Mouse (Mus musculus) CD4-positive helper T cell, adult 2 months (primary cell): ENCODE results near the gene Glt1d1.

Source experiments
- DNase-seq: peaks from one replicate; pipeline ENCODE4 v3.0.0-alpha.2; 2012; ENCODE audit warnings: low read depth, missing footprints, low spot score

Gene Glt1d1

DNA sequence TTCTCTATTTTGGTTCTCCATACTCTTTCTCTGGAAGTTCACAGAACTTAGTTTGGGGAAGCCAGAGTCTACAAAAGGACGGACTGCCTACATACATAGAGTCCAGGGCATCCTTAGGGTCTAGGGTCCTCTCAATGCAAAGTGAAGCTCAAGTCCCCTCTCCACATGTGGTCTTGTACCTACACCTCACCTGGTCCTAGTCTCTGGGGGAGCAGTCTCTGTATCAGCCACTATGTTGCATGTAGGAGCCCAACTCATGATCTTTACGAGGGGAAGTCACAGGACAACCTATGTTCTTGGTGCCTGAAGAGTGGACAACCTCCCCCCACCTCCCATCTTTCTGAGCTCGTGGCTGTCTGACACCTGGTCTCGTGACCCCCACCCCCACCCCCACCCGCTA, 391 bp upstream of the Glt1d1 start:
- no peak for DNase-seq

DNA sequence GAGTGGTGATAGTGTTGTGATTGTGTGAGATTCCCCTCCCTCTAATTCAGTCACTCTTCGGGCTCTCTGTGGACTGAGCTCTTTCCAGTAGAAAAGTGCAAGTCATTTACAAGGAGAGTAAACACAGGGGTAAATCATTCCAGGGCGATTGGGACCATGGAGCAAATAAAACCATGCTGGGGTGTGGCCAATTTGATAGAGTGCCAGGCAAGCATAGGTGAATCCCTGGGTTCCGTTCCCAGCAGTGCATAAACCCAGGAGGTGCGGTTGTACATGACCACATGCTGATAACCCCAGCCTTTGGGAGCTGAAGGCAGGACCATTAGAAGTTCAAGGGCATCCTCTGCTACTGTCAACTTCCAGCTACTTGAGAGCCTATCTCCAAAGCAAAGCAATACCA, 1.1 kb downstream of the Glt1d1 start:
- DNase-seq, result no peak

DNA sequence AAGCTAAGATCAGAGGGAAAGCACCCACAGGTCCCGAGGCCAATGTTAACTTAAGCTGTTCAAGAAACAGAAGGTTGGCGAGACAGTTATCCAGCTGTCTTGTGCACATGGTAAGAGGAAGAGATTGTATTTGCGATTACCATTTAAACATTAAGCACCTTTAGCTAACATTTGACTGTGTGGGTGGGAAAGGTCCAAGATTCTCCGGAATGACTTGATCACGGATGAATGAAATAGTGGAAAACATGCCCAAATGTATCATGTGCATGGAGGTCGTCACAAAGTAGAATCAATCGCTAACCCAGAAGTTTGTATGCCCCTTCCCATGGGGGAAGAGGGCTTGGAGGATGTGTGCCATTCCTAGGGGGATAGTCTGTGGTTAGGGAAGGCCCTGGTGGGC, 1.6 kb downstream of the Glt1d1 start:
- no peak for DNase-seq

DNA sequence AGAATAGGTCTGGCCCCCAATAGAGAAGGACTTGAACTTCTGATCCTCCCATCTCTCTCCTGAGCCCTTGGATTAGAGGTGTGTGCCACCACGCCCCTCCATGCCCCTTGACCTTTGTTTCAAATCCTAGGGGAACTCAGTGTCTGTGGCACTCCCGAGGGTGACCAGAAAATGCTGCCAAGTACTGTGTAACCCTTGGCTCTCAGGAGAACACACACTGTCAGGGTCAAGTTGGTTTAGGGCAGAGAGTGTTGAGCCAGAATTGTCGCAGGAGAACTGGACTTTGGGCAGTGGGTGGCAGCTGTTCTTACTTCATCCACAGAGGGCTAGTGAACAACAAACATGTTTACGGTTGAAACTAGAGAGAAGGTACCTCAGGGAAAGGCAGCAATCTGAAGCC, 5.6 kb downstream of the Glt1d1 start:
- DNase-seq, result no peak

DNA sequence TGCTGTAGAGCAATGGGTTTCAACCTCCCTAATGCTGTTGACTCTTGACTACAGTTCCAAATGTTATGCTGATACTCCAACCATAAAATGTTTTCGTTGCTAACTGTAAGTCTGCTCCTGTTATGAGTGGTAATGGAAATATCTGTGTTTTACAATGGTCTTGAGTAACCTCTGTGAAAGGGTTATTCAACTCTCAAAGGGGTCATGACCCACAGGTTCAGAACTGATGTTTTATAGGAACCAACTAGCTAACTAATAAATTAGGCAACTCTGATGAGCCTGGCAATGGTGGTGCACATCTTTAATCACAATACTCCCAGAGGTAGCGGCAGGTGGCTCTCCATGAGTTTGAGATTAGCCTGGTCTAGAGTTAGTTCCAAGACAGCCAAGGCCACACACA, 6.1 kb downstream of the Glt1d1 start:
- no peak for DNase-seq

DNA sequence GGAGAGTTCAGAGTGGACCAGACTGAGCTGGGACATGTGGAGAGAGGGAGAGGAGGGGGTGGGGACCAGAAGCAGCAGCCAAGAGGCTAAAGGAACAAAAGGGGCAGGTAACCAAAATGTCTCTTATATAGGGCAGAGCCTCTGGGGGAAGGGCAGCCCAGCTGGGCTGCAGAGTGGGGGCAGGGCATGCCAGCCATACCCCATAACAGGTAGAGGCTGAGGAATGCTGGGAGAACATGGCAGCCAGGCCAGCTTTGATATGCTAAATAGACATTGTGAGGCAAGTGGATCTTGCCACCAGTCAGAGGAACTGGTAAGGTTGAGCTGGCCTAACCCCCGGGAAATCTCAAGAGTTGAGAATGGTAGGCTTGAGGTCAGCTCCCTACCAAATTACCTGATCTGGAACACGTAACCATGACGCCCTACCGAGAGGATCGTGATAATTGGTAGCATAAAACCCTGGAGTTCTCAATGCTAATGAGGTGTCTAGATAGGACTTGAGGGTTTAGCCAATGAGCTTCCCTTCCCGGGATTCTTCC, 7.1 kb downstream of the Glt1d1 start:
- DNase-seq, result no peak

DNA sequence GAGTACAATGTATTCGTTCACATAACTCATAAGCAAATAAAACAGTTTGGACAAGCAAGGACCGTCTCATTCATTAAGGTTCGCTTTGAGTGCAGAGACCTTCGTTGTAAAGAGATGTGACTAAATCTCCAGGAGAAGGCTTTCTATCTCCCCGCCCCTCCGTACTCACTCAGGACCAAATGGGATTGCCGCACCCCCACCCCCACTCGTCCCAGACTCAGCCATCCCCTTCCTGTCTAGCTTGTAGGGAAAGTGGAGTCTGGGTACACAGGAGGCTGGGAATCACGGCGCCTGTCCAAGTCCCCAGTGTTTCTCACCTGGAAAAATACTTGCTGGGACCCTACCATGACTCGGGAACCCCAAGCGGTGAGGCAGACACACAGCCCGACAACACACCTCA, 7.6 kb downstream of the Glt1d1 start:
- DNase-seq, result no peak

DNA sequence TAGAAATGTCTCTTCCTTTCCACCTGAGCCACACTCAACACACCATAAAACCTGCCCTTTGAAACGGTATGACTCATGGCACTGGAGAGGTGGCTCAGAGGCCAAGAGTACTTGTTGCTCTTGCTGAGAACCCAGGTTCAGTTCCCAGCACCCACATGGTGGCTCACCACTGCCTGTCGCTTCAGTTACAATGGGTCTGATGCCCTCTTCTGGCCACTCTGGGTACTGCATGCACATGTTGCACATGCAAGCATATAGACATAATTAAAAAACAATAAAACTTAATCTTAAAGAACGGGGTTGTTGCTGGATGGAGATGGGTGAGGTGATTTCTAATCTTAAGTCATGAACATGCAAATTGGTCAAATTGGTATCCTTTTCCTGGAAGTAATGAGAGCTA, 8.3 kb downstream of the Glt1d1 start:
- DNase-seq, result no peak

DNA sequence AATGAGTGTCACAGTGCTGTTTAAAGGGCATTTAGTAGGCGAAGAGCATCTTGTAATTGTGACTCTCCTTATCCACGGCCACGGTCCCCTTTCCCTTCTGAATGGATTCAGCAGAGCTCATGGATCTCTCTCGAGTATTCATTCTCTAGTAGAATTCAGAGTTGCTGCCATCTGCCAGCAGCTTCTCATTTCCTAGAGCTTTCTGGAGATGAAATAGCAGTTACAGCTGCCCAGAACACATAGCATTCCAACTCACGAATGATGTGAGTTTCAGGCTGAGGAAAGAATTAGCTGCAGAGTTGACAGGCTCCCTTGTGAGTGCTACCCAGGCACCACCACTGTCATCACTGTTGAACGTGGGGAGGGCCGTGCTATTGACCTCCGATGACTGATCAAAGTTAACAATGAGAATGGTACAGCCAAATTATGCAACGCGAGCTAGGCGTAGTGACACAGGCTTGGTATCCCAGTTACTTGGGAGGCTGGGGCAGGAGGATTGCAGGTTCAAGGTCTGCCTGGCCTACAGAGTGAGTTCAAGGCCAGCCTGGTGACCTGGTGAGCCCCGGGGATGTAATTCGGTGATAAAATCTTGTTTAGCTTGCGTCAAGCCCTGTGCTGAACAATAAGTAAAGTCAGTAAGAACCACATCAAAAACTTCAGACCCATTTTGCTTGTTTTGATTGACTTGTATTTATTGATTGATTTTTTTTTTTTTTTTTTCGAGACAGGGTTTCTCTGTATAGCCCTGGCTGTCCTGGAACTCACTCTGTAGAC, 9.3 kb downstream of the Glt1d1 start:
- no peak for DNase-seq

DNA sequence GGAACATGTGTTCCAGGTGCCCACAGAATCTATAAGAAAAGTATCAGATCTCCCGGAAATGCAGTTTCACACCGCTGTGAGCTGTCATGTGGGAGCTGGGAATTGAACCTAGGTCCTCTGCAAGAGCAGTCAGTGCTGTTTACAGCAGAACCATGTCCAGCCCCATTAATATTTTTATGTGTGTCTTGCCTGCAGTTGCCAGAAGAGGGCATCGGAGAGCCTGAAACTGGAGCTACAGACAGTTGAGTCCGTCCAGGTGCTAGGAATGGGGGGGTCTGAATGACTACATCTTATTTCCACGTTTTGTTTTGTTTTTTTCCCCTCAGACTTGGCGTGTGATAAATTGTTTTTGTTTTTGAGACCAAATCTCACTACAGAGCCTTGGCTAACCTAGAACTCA, 16.0 kb downstream of the Glt1d1 start:
- DNase-seq, result no peak

DNA sequence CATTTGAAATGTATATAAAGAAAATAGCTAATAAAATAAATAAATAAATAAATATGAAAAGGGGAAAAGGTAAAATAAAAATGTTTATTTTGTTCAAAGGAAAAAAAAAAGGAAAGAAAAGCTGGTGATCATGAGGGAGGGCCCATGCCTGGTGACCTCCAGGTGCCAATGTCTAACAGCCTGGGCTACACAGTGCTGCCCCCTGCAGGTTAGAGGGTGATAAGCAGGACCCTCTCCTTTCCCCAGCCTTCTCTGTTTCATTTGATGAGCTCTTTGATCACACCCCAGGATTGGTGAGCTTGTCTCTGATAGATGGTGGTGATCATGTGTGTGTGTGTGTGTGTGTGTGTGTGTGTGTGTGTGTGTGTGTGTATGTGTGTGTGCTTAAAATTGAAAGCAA, 17.0 kb downstream of the Glt1d1 start:
- no peak for DNase-seq

DNA sequence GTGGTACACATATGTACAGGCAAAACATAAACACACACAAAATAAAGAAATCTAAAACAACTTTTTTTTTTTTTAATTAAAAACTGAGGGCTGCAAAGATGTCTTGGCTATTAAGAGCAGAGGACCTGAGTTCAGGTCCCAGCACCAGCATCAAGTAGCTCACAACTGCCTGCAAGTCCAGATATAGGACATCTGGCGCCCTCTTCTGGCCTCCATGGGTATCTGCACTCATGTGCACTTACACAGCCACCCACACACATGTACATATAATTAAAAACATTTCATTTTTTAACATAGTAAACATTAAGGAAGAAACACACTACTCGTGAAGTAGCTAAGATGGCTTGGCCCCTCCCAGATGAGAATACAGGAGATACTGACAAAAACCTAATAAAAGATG, 26.2 kb downstream of the Glt1d1 start:
- DNase-seq, result no peak

DNA sequence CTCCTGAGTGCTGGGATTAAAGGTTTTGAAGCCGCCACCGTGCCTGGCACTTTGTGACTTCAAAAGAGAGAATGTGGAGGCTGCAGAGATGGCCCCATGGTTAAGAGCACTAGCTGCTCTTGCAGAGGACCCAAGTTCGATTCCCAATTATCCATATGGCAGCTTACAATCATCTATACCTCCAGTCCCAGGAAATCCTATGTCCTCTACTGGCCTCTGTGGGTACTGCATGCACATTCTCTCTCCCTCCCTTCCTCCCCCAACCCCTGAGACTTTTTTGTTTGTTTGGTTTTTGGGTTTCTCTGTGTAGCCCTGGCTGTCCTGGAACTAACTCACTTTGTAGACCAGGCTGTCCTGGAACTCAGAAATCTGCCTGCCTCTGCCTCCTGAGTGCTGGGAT, 27.2 kb downstream of the Glt1d1 start:
- DNase-seq, result no peak

DNA sequence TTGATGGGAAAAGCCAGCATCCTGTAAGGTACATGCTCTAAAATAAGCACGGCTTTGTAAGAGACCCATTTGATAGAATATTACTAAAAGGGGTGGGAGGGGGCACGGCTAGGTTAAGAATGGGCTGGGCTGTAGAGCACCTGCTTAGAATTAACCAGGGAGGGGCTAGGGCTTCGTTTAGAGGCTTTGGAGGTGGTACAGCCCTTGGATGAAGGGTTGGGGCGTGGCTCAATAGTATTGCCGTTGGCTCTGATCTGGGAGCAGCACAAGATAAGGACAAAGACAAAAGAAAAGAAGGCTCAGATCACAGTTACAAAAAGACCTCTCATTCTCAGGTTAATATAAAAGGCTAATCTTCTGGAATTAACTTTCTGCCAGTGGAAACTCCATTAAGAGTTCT, 28.2 kb downstream of the Glt1d1 start:
- no peak for DNase-seq

DNA sequence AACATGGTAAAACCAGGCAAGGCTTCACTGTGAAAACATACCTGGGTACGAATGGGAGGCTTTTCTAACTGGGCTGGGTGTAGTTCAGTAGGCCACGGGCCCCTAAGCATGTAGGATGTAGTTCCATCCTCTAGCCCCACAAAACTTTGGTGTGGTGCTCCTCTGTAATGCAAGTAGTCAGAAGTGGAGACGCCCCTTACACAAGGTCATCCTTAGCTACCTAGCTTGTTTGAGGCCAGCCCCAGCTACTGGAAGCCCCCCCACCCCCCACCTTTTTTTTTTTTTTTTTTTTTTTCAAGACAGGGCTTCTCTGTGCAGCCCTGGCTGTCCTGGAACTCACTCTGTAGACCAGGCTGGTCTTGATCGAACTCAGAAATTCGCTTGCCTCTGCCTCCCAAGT, 28.9 kb downstream of the Glt1d1 start:
- no peak for DNase-seq

DNA sequence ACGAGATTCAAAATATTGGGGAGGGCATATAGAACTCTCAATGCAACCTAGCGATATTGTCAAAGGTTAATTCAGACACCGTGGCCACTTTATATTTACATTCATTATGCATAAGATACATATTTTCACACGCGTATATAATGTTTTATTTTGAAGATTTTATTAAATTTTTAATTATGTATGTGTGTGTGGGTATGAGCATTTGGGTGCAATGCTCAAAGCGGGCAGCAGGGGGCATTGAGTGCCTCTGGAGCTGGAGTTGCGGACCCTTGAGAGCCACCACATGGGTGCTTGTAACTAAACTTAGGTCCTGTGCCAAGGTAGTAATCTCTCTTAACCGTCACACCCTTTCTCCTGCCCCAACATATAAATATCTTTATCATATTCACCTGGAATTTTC, 41.9 kb downstream of the Glt1d1 start:
- DNase-seq, result no peak

DNA sequence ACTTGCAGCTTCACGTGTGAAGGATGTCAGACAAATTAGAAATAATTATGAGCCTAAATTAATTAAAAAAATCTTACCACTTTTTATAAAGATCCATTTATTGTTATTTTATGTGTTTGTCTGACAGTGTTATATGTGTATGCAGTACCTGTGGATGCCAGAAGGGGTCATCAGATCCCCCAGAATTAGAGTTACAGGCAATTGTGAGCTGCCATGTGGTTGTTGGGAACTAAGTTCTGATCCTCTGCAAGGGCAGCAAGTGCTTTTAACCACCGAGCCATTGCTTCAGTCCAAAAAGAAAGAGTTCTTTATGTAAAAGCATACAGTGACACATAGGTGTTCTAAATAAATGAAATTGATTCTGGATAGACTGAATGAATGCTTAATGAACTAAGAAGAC, 45.5 kb downstream of the Glt1d1 start:
- no peak for DNase-seq

DNA sequence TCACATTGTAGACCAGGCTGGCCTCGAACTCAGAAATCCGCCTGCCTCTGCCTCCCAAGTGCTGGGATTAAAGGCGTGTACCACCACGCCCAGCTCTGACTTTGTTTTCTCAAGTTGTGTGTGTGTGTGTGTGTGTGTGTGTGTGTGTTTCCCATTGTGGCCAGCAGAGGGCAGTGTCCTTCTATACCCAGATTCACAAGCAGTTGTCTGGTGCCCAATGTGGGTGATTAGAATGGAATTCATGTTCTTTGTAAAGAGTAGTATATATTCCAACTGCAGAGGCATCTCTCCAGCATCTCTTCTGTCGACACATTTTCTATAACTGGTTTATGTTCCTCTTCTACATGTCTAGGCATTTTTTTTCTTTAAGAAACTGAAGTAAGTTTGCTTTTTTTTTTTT, 46.4 kb downstream of the Glt1d1 start:
- no peak for DNase-seq

DNA sequence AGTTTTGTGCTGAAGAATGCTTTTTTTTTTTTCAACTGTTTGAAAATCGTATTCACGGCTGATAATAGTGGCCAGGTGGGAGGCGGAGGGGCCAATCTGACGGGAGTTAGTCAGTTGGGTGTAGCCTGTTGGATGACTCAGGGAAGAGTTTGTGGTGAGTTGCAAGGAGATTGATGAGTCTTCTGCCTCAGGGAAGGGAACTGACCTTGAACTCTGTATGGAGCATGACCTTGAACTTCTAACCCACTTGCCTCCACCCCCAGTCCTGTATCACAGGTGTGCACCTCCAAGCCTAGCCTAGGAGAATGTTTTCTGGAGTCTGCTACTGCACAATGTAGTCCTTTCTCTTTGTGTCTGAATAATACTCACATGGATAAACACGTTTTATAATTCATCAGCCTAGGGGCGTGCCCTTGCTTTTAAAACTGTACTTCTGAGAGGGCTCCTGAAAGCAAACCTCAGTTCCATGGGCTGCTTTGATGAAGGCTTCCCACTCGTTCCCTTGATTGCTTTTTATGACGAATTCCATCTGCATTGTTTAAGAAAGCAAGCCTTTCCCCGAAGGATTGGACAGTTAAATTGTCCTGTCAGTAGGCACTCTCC, 56.6 kb downstream of the Glt1d1 start:
- no peak for DNase-seq

DNA sequence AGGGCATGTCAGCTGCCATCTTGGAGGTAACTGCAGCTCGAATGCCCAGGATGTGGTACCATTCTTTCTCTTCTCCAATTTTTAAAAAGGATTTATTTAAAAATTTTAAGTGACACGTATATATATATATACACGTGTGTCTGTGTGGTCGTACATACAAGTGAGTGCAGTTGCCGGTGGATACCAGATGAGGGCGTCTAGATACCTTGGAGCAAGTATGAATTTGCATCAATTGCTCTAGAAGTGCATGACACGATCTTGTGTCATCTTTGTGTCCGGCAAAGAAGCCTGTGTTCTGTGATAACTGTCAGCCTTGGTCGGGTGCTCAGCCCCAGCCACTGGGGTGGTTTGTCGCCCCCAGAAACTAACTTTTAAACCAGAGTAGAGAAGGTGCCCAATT, 59.0 kb downstream of the Glt1d1 start:
- no peak for DNase-seq

DNA sequence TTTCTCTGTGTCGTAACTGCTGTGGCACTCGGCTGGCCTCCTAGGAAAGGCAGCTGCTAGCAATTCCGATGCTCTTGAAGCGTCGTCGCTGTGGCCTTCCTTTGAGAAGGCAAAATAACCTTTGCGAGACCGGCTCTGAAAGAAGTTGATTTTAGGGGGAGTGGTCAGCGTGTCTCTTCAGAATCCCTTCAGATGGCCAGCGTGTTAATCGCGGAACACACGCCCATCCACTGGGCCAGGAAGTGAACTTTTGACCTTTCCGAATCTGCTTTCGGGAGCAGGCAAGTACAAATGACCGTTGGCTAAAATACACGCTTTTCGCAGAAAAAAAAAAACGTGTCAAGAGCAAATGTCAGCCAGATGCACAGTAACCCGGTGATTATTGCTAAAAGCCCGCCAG, 59.5 kb downstream of the Glt1d1 start:
- no peak for DNase-seq

DNA sequence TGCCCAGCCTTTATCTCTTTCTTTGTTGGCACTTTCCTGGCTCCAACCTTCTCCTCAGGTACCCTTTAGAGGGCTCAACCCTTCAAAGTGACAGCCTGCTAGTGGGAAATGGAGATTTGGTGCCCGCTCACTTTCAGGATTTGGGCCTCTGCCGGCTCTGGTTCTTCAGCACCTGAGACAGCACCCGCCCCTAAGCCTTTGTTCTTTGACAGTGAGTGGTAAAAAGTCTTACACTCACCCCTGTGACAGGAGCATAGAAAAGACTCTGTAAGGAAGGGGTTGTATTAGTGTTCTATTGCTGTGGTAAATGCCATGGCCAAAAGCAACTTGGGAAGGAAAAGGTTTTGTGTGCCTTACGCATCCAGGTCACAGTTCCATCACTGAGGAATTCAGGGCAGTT, 63.8 kb downstream of the Glt1d1 start:
- DNase-seq, result no peak

DNA sequence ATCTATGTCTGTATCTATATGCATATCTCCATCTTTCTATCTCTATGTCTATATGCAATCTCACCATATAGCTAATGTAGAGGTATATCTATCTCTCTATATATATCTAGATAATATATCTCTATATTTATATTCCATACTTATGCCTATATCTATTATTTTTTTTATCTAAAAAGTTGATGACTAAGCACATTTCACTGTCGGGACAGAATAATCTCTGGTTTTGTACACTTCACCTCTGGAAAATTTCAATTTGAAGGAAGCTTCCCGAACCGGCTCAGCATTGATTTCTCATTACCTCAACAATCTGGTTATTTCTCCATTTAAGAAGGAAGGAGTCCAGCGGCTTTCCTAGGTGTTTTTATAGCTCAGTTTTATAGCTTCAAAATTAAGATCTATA, 64.5 kb downstream of the Glt1d1 start:
- DNase-seq, result no peak

DNA sequence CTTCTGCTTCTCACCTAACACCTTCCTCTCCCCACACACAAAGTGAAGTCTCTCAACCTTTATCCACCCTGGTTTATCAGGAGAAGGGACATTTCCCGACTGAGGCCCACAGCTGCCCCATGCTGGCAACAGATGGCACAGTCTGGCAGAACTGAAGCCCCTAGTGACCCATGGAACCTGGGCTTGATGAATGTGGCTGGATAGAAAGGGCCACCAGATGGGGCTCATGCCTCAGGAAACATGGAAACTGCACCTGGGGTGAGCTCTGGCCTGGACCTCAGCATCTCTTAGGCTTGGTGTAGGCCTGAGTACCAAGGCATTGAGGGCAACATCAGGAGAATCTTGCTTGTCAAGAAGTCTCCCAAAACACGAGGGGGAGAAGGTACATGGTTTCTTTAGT, 66.5 kb downstream of the Glt1d1 start:
- DNase-seq, result no peak
